8 mouse cellular contexts compared by ENCODE assay signal in the genomic region with DNA sequence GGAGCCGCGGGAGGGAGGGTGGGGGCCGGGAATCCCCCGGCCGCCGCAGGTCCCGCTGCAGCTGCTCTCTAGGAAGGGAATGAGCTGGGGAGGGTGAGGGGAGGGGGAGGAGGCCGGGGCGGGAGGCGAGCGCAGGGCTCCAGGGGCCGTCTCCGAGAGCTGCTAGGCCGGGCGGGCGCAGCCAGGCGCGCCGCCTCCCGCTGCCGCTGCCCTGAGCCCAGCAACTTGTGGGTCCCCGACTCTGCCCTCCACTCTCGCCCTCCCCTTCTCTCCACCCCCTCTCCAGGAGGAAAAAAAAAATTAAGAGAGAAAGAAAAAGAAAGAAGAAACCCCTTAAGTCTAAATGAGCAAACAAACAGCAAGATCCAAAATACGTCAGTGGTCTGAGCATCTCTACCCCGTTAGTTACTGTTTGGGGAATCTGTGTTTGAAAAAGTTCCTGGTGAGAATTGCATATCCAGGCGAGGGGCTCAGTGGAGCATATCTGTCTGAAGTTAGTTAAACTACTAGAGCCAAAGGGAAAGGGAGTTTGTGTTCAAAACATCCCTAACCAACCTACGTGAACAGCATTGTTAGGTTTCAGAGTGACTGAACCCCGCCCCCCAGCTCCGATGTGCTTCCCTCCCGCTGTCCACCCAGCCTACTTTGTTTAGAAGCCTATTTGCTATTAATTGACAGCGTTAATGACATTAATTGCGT. TPM values are rescaled to one million over a fixed set of nuclear protein-coding genes. Genes with fewer than 3 reads are reported as not detected.
DNase-seq lines count a peak whose midpoint lies in the region; ATAC-seq lines count a peak whose summit lies in the region.

No protein-coding gene starts in this region.

- no peaks in the 10 kb centered on the region for H3K9me3 ChIP-seq in lung, embryonic 15.5 days
- H3K9me3 ChIP-seq in heart, embryonic 13.5 days = no peaks in the 10 kb centered on the region
- H3K9me3 ChIP-seq in midbrain, embryonic 13.5 days = no peaks in the 10 kb centered on the region

- H3K36me3 ChIP-seq in lung, embryonic 15.5 days = no peaks in the 10 kb centered on the region
- no peaks in the 10 kb centered on the region for H3K36me3 ChIP-seq in heart, embryonic 13.5 days
- H3K36me3 ChIP-seq in midbrain, embryonic 13.5 days = no peaks in the 10 kb centered on the region

- no peak for DNase-seq in lung, postnatal 10 days
- peak; percentile 46 to 69 for DNase-seq in cerebellum, postnatal 10 days
- peak; percentile 60 to 74 for DNase-seq in kidney, postnatal 4 days
- no peak for DNase-seq in urinary bladder, postnatal 4 days (ENCODE audit: low spot score in 2 of 2)
- DNase-seq in frontal cortex, postnatal 25 days (ENCODE audit: low spot score in 2 of 2) = no peak

- 0 out of 2 replicates have a peak, but pooled peaks have one; percentile 33 for ATAC-seq in lung, embryonic 15.5 days (ENCODE audit: borderline replicate concordance, extremely low read depth, low FRiP score, low TSS enrichment)
- ATAC-seq in heart, embryonic 13.5 days (ENCODE audit: extremely low read depth, insufficient number of reproducible peaks, low FRiP score, low TSS enrichment) = no peak
- peak; percentile 73 for ATAC-seq in midbrain, embryonic 13.5 days

- peak overlapping the region; percentile 62; the same call in 1 of the 2 replicates for H3K9ac ChIP-seq in lung, embryonic 15.5 days
- peak overlapping the region; percentile 92 for H3K9ac ChIP-seq in heart, embryonic 13.5 days
- H3K9ac ChIP-seq in midbrain, embryonic 13.5 days (replicated peaks) = peak overlapping the region; percentile 99

- H3K4me2 ChIP-seq in lung, embryonic 15.5 days = peak overlapping the region; percentile 98
- peak overlapping the region; percentile 93 for H3K4me2 ChIP-seq in heart, embryonic 13.5 days
- H3K4me2 ChIP-seq in midbrain, embryonic 13.5 days (replicated peaks) = peak overlapping the region; percentile 66

- no peak overlapping the region for H3K27ac ChIP-seq in lung, embryonic 15.5 days
- H3K27ac ChIP-seq in heart, embryonic 13.5 days (replicated peaks) = peak overlapping the region; percentile 39; the same call in 1 of the 2 replicates
- H3K27ac ChIP-seq in midbrain, embryonic 13.5 days = peak overlapping the region; percentile 100

- WGBS in lung, embryonic 15.5 days = under 1% methylated on average over 21 of the region's 32 CpGs
- WGBS in heart, embryonic 13.5 days = 2% methylated on average over 25 of the region's 32 CpGs
- WGBS in midbrain, embryonic 13.5 days = 0% methylated on average over 26 of the region's 32 CpGs

- H3K27me3 ChIP-seq in lung, embryonic 15.5 days = peaks cover 57% of the 10 kb centered on the region
- H3K27me3 ChIP-seq in heart, embryonic 13.5 days (replicated peaks) = peaks cover 48% of the 10 kb centered on the region
- no peaks in the 10 kb centered on the region for H3K27me3 ChIP-seq in midbrain, embryonic 13.5 days

- H3K4me1 ChIP-seq in lung, embryonic 15.5 days = peaks cover 16% of the 10 kb centered on the region
- H3K4me1 ChIP-seq in heart, embryonic 13.5 days = peaks cover 19% of the 10 kb centered on the region
- peaks cover 56% of the 10 kb centered on the region for H3K4me1 ChIP-seq in midbrain, embryonic 13.5 days (replicated peaks)

- H3K4me3 ChIP-seq in lung, embryonic 15.5 days = peak overlapping the region; percentile 74
- peak overlapping the region; percentile 82 for H3K4me3 ChIP-seq in heart, embryonic 13.5 days
- peak overlapping the region; percentile 85 for H3K4me3 ChIP-seq in midbrain, embryonic 13.5 days (replicated peaks)

RNA-seq across cellular contexts. Expression of gene Npas3, which starts 5.1 kb away (rescaled TPM):
- 0.48 and 0.59 TPM in 2 replicates for polyA plus RNA-seq in lung, embryonic 15.5 days (2015; fragmentation: Nextera tagmentation; extraction: Ambion mirVana)
- polyA plus RNA-seq in heart, embryonic 13.5 days (2015; fragmentation: Nextera tagmentation; extraction: Ambion mirVana) = 0.94 and 1.1 TPM in 2 replicates
- polyA plus RNA-seq in midbrain, embryonic 13.5 days (2015; fragmentation: Nextera tagmentation; extraction: Ambion mirVana) = 28.9 and 32.7 TPM in 2 replicates

Comparison
In these comparisons a context has a peak if more than half of its experiments do, and no peak if none do; other contexts are left out.
1. DNase-seq: peak in cerebellum, postnatal 10 days (2 of 2) and kidney, postnatal 4 days (2 of 2); none in lung, postnatal 10 days (single experiment), urinary bladder, postnatal 4 days (0 of 2) and frontal cortex, postnatal 25 days (0 of 2).
2. RNA of gene Npas3, which starts 5.1 kb away (polyA plus RNA-seq): 28.9 to 32.7 TPM in midbrain, embryonic 13.5 days; 0.94 to 1.1 TPM in heart, embryonic 13.5 days and 0.48 to 0.59 TPM in lung, embryonic 15.5 days; every median in the first group is over 10 times any median in the second.
3. Peak in every context shown above with its lines, with median percentiles within 50 percentile points of each other: H3K4me2 ChIP-seq, H3K4me3 ChIP-seq and H3K9ac ChIP-seq.